Mouse (Mus musculus): ENCODE measurements around the gene Ppm1a. TPM values are rescaled to one million over a fixed set of nuclear protein-coding genes. Genes with fewer than 3 reads are reported as not detected.

The Ppm1a gene
- 54.4 and 57.0 TPM in 2 replicates for polyA plus RNA-seq (2015; fragmentation: Nextera tagmentation; extraction: Ambion mirVana)

- WGBS, result 25% methylated on average over 4 of the region's 4 CpGs
- DNase-seq (ENCODE audit: low spot score), result peak; percentile 18
- Histone ChIP-seq H3K27me3 (replicated peaks; ENCODE audit: insufficient read depth, low read length) (no peaks in the 10 kb centered on the region), H3K4me1 (ENCODE audit: insufficient read depth, low read depth, low read length) (no peaks in the 10 kb centered on the region), H3K4me2 (replicated peaks; ENCODE audit: low read depth, low read length) (no peak within 1 kb of the TSS), H3K4me3 (ENCODE audit: low read depth, low read length) (no peak within 1 kb of the TSS), H3K9me3 (ENCODE audit: low read length) (no peaks in the 10 kb centered on the region), H3K27ac (ENCODE audit: low read length) (no peak within 1 kb of the TSS), H3K9ac (replicated peaks; ENCODE audit: low read depth) (no peak within 1 kb of the TSS), H3K36me3 (ENCODE audit: insufficient read depth, low read length) (no peaks in the 10 kb centered on the region)
- TF ChIP-seq EP300 (IDR thresholded peaks at IDR 0.05), result no peak
- TF ChIP-seq CTCF (IDR thresholded peaks at IDR 0.05), result no peak
- ATAC-seq, result no peak
Measured at GRCm38 (mm10) chr12:72757086-72757485, at the start of gene Ppm1a. Gene Ppm1a, plus strand, starts transcription at chr12:72757455.

GRCm38 (mm10) chr12:72709981-72710380, 47.3 kb upstream of the Ppm1a start:
- 90% methylated on average over 3 of the region's 3 CpGs for WGBS
- H3K27ac ChIP-seq (ENCODE audit: low read length), result no peak overlapping the region
- no peak overlapping the region for H3K9ac ChIP-seq (replicated peaks; ENCODE audit: low read depth)
- H3K9me3 ChIP-seq (ENCODE audit: low read length), result no peaks in the 10 kb centered on the region
- H3K4me2 ChIP-seq (replicated peaks; ENCODE audit: low read depth, low read length), result no peak overlapping the region
- no peaks in the 10 kb centered on the region for H3K4me1 ChIP-seq (ENCODE audit: insufficient read depth, low read depth, low read length)
- TF ChIP-seq EP300 (IDR thresholded peaks at IDR 0.05) (no peak), CTCF (IDR thresholded peaks at IDR 0.05) (no peak)
- H3K4me3 ChIP-seq (ENCODE audit: low read depth, low read length), result no peak overlapping the region
- no peaks in the 10 kb centered on the region for H3K27me3 ChIP-seq (replicated peaks; ENCODE audit: insufficient read depth, low read length)
- ATAC-seq (no peak), DNase-seq (ENCODE audit: low spot score) (no peak)
- H3K36me3 ChIP-seq (ENCODE audit: insufficient read depth, low read length), result no peaks in the 10 kb centered on the region

DNA sequence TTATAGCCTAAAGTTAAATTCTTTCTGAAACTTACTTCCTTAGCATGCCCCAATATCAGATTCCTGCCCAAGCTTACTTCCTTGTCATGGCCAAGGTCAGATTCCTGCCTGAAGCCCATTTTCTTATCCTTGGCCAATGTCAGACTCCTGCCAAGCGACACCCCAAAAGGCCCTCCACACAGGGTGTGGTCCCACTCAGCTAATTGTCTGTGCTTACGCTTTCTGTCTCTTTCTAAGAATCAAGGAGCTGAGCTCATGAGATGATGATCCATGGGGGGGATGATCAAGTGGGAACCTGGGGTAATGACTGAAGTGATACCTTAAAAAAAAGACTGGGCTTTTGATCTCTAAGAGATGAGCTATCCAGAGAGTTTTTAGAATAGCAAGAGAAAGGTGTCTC, 42.4 kb upstream of the Ppm1a start:
- H3K27me3 ChIP-seq (replicated peaks; ENCODE audit: insufficient read depth, low read length), result no peaks in the 10 kb centered on the region
- H3K4me2 ChIP-seq (replicated peaks; ENCODE audit: low read depth, low read length), result no peak overlapping the region
- no peaks in the 10 kb centered on the region for H3K9me3 ChIP-seq (ENCODE audit: low read length)
- no peaks in the 10 kb centered on the region for H3K4me1 ChIP-seq (ENCODE audit: insufficient read depth, low read depth, low read length)
- H3K36me3 ChIP-seq (ENCODE audit: insufficient read depth, low read length), result no peaks in the 10 kb centered on the region
- H3K9ac ChIP-seq (replicated peaks; ENCODE audit: low read depth), result no peak overlapping the region
- WGBS, result 85% methylated on average over 2 of the region's 2 CpGs
- DNase-seq (ENCODE audit: low spot score), result no peak
- TF ChIP-seq CTCF (IDR thresholded peaks at IDR 0.05) (no peak), EP300 (IDR thresholded peaks at IDR 0.05) (no peak)
- no peak overlapping the region for H3K4me3 ChIP-seq (ENCODE audit: low read depth, low read length)
- no peak for ATAC-seq
- H3K27ac ChIP-seq (ENCODE audit: low read length), result no peak overlapping the region

DNA sequence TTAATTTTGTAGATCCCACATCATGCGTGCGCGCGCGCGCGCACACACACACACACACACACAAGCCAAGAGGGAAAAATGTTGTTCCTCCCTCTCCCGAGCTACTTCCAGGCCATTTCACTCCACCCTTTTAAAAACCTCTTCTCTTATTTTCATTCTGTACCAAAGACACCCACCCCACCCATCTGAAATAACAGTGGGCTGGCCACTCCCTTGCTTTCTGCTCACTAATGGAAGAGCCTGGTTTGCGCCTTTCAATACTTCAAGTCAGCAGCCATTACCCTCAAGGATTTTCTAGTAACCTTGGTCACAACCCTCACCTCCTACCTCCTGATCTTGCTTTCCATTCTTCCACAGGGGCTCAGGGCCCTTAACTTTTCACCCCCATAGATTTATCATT, 41.4 kb upstream of the Ppm1a start:
- no peaks in the 10 kb centered on the region for H3K9me3 ChIP-seq (ENCODE audit: low read length)
- H3K36me3 ChIP-seq (ENCODE audit: insufficient read depth, low read length), result no peaks in the 10 kb centered on the region
- H3K4me3 ChIP-seq (ENCODE audit: low read depth, low read length), result no peak overlapping the region
- H3K9ac ChIP-seq (replicated peaks; ENCODE audit: low read depth), result no peak overlapping the region
- no peaks in the 10 kb centered on the region for H3K4me1 ChIP-seq (ENCODE audit: insufficient read depth, low read depth, low read length)
- H3K27me3 ChIP-seq (replicated peaks; ENCODE audit: insufficient read depth, low read length), result no peaks in the 10 kb centered on the region
- no peak overlapping the region for H3K27ac ChIP-seq (ENCODE audit: low read length)
- no peak for TF ChIP-seq EP300 (IDR thresholded peaks at IDR 0.05)
- TF ChIP-seq CTCF (IDR thresholded peaks at IDR 0.05), result no peak
- 93% methylated on average over 9 of the region's 9 CpGs for WGBS
- no peak overlapping the region for H3K4me2 ChIP-seq (replicated peaks; ENCODE audit: low read depth, low read length)
- ATAC-seq (no peak), DNase-seq (ENCODE audit: low spot score) (no peak)

GRCm38 (mm10) chr12:72719046-72719445, 38.2 kb upstream of the Ppm1a start:
- H3K27ac ChIP-seq (ENCODE audit: low read length), result no peak overlapping the region
- DNase-seq (ENCODE audit: low spot score), result no peak
- H3K4me3 ChIP-seq (ENCODE audit: low read depth, low read length), result no peak overlapping the region
- H3K36me3 ChIP-seq (ENCODE audit: insufficient read depth, low read length), result no peaks in the 10 kb centered on the region
- no peak for ATAC-seq
- no peak overlapping the region for H3K9ac ChIP-seq (replicated peaks; ENCODE audit: low read depth)
- WGBS, result 28% methylated on average over 2 of the region's 2 CpGs
- no peaks in the 10 kb centered on the region for H3K27me3 ChIP-seq (replicated peaks; ENCODE audit: insufficient read depth, low read length)
- TF ChIP-seq CTCF (IDR thresholded peaks at IDR 0.05) (no peak), EP300 (IDR thresholded peaks at IDR 0.05) (no peak)
- no peak overlapping the region for H3K4me2 ChIP-seq (replicated peaks; ENCODE audit: low read depth, low read length)
- H3K9me3 ChIP-seq (ENCODE audit: low read length), result no peaks in the 10 kb centered on the region
- H3K4me1 ChIP-seq (ENCODE audit: insufficient read depth, low read depth, low read length), result no peaks in the 10 kb centered on the region

- DNase-seq (ENCODE audit: low spot score) (no peak), ATAC-seq (no peak)
- Histone ChIP-seq H3K9me3 (ENCODE audit: low read length) (no peaks in the 10 kb centered on the region), H3K9ac (replicated peaks; ENCODE audit: low read depth) (no peak overlapping the region), H3K4me1 (ENCODE audit: insufficient read depth, low read depth, low read length) (no peaks in the 10 kb centered on the region), H3K4me3 (ENCODE audit: low read depth, low read length) (no peak overlapping the region), H3K27me3 (replicated peaks; ENCODE audit: insufficient read depth, low read length) (no peaks in the 10 kb centered on the region), H3K4me2 (replicated peaks; ENCODE audit: low read depth, low read length) (no peak overlapping the region), H3K36me3 (ENCODE audit: insufficient read depth, low read length) (no peaks in the 10 kb centered on the region), H3K27ac (ENCODE audit: low read length) (no peak overlapping the region)
- TF ChIP-seq EP300 (IDR thresholded peaks at IDR 0.05), result no peak
- TF ChIP-seq CTCF (IDR thresholded peaks at IDR 0.05), result no peak
- WGBS, result 59% methylated on average over 11 of the region's 11 CpGs
Measured at GRCm38 (mm10) chr12:72719452-72720087, 37.7 kb upstream of the Ppm1a start.

GRCm38 (mm10) chr12:72721710-72722109, 35.5 kb upstream of the Ppm1a start:
- H3K27ac ChIP-seq (ENCODE audit: low read length), result no peak overlapping the region
- H3K27me3 ChIP-seq (replicated peaks; ENCODE audit: insufficient read depth, low read length), result no peaks in the 10 kb centered on the region
- no peaks in the 10 kb centered on the region for H3K4me1 ChIP-seq (ENCODE audit: insufficient read depth, low read depth, low read length)
- ATAC-seq (no peak), DNase-seq (ENCODE audit: low spot score) (no peak)
- 85% methylated on average over 5 of the region's 5 CpGs for WGBS
- H3K9ac ChIP-seq (replicated peaks; ENCODE audit: low read depth), result no peak overlapping the region
- no peaks in the 10 kb centered on the region for H3K36me3 ChIP-seq (ENCODE audit: insufficient read depth, low read length)
- TF ChIP-seq CTCF (IDR thresholded peaks at IDR 0.05) (no peak), EP300 (IDR thresholded peaks at IDR 0.05) (no peak)
- H3K4me2 ChIP-seq (replicated peaks; ENCODE audit: low read depth, low read length), result no peak overlapping the region
- H3K4me3 ChIP-seq (ENCODE audit: low read depth, low read length), result no peak overlapping the region
- no peaks in the 10 kb centered on the region for H3K9me3 ChIP-seq (ENCODE audit: low read length)
